In genomic region chr5:123013599-123014315, GRCm38 (mm10) we compare ENCODE assay signal across 9 mouse cellular contexts. TPM values are rescaled to one million over a fixed set of nuclear protein-coding genes. Genes with fewer than 3 reads are reported as not detected.
DNase-seq lines count a peak whose midpoint lies in the region; ATAC-seq and TF ChIP-seq lines count a peak whose summit lies in the region.
"Had no signal": no experiment of that assay in that cellular context is flagged by ENCODE, and none has a peak within 500 bp of the region (broad histone marks: within the 10 kb centered on the region; RNA-seq: fewer than 3 reads in every experiment).

No protein-coding gene starts in this region.

- no peak for TF ChIP-seq POLR2A in small intestine, adult 2 months (IDR thresholded peaks at IDR 0.05; ENCODE audit: low read depth, low read length)

- intact Hi-C loops in gastrocnemius, postnatal 14 days (cut with DNase I; ENCODE audit: low total_unique reads), result no loop called here

- H3K36me3 ChIP-seq in small intestine, adult 2 months (ENCODE audit: control insufficient read depth, insufficient read depth, low read length), result no peaks in the 10 kb centered on the region

- H3K4me3 ChIP-seq in small intestine, adult 2 months (ENCODE audit: low read depth, low read length), result no peak overlapping the region

- H3K27ac ChIP-seq in small intestine, adult 2 months (ENCODE audit: insufficient read depth, low read depth, low read length), result peak overlapping the region; percentile 40

- peak; percentile 65; the same call in 1 of the 2 replicates for TF ChIP-seq CTCF in small intestine, adult 2 months (IDR thresholded peaks at IDR 0.05; ENCODE audit: extremely low read depth, insufficient read length, insufficient replicate concordance, low read depth, low read length)

- DNase-seq in cerebellum, adult 11 months, result peak; percentile 69
- peak; percentile 92 for DNase-seq in R1 (ENCODE audit: low read depth, low spot score)
- DNase-seq in cerebellum, postnatal 36 days, result peak; percentile 71 to 74
- peak; percentile 66 for DNase-seq in gastrocnemius, postnatal 14 days
- peak; percentile 56 to 64 for DNase-seq in layer of hippocampus, adult 8-10 months (ENCODE audit: low spot score in 2 of 2)
- peak; percentile 81 for DNase-seq in lung, postnatal 25 days (ENCODE audit: low spot score)

- H3K4me1 ChIP-seq in small intestine, adult 2 months (ENCODE audit: control insufficient read depth, insufficient read depth, insufficient read length, low read length), result peaks cover 15% of the 10 kb centered on the region; the same call in 1 of the 2 replicates

- H3K27me3 ChIP-seq in small intestine, adult 2 months (ENCODE audit: control insufficient read depth, insufficient read depth, low read length), result no peaks in the 10 kb centered on the region

- 30% methylated on average over 9 of the region's 9 CpGs for WGBS in small intestine, adult 2 months

- ATAC-seq in cerebellum, adult (ENCODE audit: insufficient number of reproducible peaks, low FRiP score, low TSS enrichment), result no peak

RNA-seq across cellular contexts. Expression of gene Orai1, which starts 1.1 kb away (rescaled TPM):
- 10 to 100 TPM; 39.5 to 47.6 TPM for total RNA-seq in gastrocnemius, postnatal 14 days (2021)
- 10 to 100 TPM in 3 of 4 experiments, 1 to 10 TPM in 1; 9.4 to 16.0 (median 14.1) TPM for total RNA-seq in layer of hippocampus, adult 8-10 months (2022)
- 70.0 and 133 TPM in 2 replicates for polyA plus RNA-seq in small intestine, adult 2 months (2012; rRNA removed)

RNA-seq across cellular contexts. Expression of gene Kdm2b, which starts 24.1 kb away (rescaled TPM):
- total RNA-seq in gastrocnemius, postnatal 14 days (2021), result 10 to 100 TPM; 13.4 to 14.4 TPM
- total RNA-seq in layer of hippocampus, adult 8-10 months (2022), result 10 to 100 TPM; 29.1 to 40.3 (median 34.6) TPM
- polyA plus RNA-seq in small intestine, adult 2 months (2012; rRNA removed), result 8.6 and 12.0 TPM in 2 replicates

RNA-seq across cellular contexts. Expression of gene Morn3, which starts 33.1 kb away (rescaled TPM):
- not detected for total RNA-seq in gastrocnemius, postnatal 14 days (2021)
- not detected for total RNA-seq in layer of hippocampus, adult 8-10 months (2022)
- not detected in 2 replicates for polyA plus RNA-seq in small intestine, adult 2 months (2012; rRNA removed)
- total RNA-seq: left cerebral cortex, adult 8-10 months had no signal

RNA-seq across cellular contexts. Expression of gene Tmem120b, which starts 54.5 kb away (rescaled TPM):
- 10 to 100 TPM; 11.9 TPM for total RNA-seq in gastrocnemius, postnatal 14 days (2021)
- 10 to 100 TPM; 15.4 to 22.0 (median 18.7) TPM for total RNA-seq in layer of hippocampus, adult 8-10 months (2022)
- polyA plus RNA-seq in small intestine, adult 2 months (2012; rRNA removed), result 1.6 and 3.3 TPM in 2 replicates
